Mouse (Mus musculus): ENCODE measurements around the gene Hoxa4. TPM values are rescaled to one million over a fixed set of nuclear protein-coding genes. Genes with fewer than 3 reads are reported as not detected.
A peak's percentile ranks its signal among the peaks of the same experiment; 100 is the strongest.

The Hoxa4 gene
- polyA plus RNA-seq, 1 experiment from 2014 or later = 8.8 TPM

- H3K36me3 ChIP-seq (ENCODE audit: control insufficient read depth, insufficient read depth, low read length) = no peaks in the 10 kb centered on the region
- H3K27me3 ChIP-seq (replicated peaks; ENCODE audit: control insufficient read depth, insufficient read depth, low read length) = peaks cover 18% of the 10 kb centered on the region
- peak overlapping the region; percentile 78 for H3K9ac ChIP-seq (ENCODE audit: low read depth, low read length)
- H3K27ac ChIP-seq (ENCODE audit: low read depth, low read length) = peak overlapping the region; percentile 83
- H3K4me3 ChIP-seq (ENCODE audit: low read length) = peak overlapping the region; percentile 67
- peak overlapping the region; percentile 80 for H3K4me2 ChIP-seq (ENCODE audit: low read length)
- H3K4me1 ChIP-seq (ENCODE audit: control insufficient read depth, insufficient read depth, low read depth, low read length) = peaks cover 10% of the 10 kb centered on the region
- peak; percentile 13; the same call in 1 of the 2 replicates for ATAC-seq
- H3K9me3 ChIP-seq (ENCODE audit: control insufficient read depth, low read length) = no peaks in the 10 kb centered on the region
- WGBS = 2% methylated on average over 12 of the region's 12 CpGs
Observed at GRCm38 (mm10) chr6:52159164-52159761, 32.3 kb downstream of the Hoxa4 start.

GRCm38 (mm10) chr6:52158276-52159051 is 33.1 kb downstream of the Hoxa4 start, which contains the start of gene Hoxa1:
Hoxa1 (minus strand) TSS chr6:52158317.
- Histone ChIP-seq H3K9me3 (ENCODE audit: control insufficient read depth, low read length) (no peaks in the 10 kb centered on the region), H3K4me1 (ENCODE audit: control insufficient read depth, insufficient read depth, low read depth, low read length) (peaks cover 10% of the 10 kb centered on the region), H3K9ac (ENCODE audit: low read depth, low read length) (peak within 1 kb of the TSS; percentile 78), H3K27me3 (replicated peaks; ENCODE audit: control insufficient read depth, insufficient read depth, low read length) (peaks cover 19% of the 10 kb centered on the region), H3K27ac (ENCODE audit: low read depth, low read length) (peak within 1 kb of the TSS; percentile 83), H3K36me3 (ENCODE audit: control insufficient read depth, insufficient read depth, low read length) (no peaks in the 10 kb centered on the region), H3K4me3 (ENCODE audit: low read length) (peak within 1 kb of the TSS; percentile 67), H3K4me2 (ENCODE audit: low read length) (peak within 1 kb of the TSS; percentile 80)
- peak; percentile 88 for ATAC-seq
- under 1% methylated on average over 48 of the region's 55 CpGs for WGBS

GRCm38 (mm10) chr6:52157466-52158275 is 33.9 kb downstream of the Hoxa4 start:
- ATAC-seq = peak; percentile 73; the same call in 1 of the 2 replicates
- H3K9ac ChIP-seq (ENCODE audit: low read depth, low read length) = peak overlapping the region; percentile 19; the same call in 1 of the 2 replicates
- H3K27me3 ChIP-seq (replicated peaks; ENCODE audit: control insufficient read depth, insufficient read depth, low read length) = peaks cover 21% of the 10 kb centered on the region

GRCm38 (mm10) chr6:52156551-52157200 is 34.9 kb downstream of the Hoxa4 start:
- peak overlapping the region; percentile 80 for H3K4me2 ChIP-seq (ENCODE audit: low read length)
- no peak overlapping the region for H3K9ac ChIP-seq (ENCODE audit: low read depth, low read length)
- ATAC-seq = no peak
- WGBS = 6% methylated on average over 20 of the region's 20 CpGs
- peaks cover 28% of the 10 kb centered on the region for H3K27me3 ChIP-seq (replicated peaks; ENCODE audit: control insufficient read depth, insufficient read depth, low read length)
- peaks cover 10% of the 10 kb centered on the region for H3K4me1 ChIP-seq (ENCODE audit: control insufficient read depth, insufficient read depth, low read depth, low read length)
- no peaks in the 10 kb centered on the region for H3K9me3 ChIP-seq (ENCODE audit: control insufficient read depth, low read length)
- no peak overlapping the region for H3K27ac ChIP-seq (ENCODE audit: low read depth, low read length)
- H3K36me3 ChIP-seq (ENCODE audit: control insufficient read depth, insufficient read depth, low read length) = no peaks in the 10 kb centered on the region
- H3K4me3 ChIP-seq (ENCODE audit: low read length) = peak overlapping the region; percentile 9; the same call in 1 of the 2 replicates

More at GRCm38 (mm10) chr6:52157466-52158275, 33.9 kb downstream of the Hoxa4 start:
- Histone ChIP-seq H3K4me3 (ENCODE audit: low read length) (peak overlapping the region; percentile 67), H3K27ac (ENCODE audit: low read depth, low read length) (no peak overlapping the region), H3K4me2 (ENCODE audit: low read length) (peak overlapping the region; percentile 80), H3K36me3 (ENCODE audit: control insufficient read depth, insufficient read depth, low read length) (no peaks in the 10 kb centered on the region), H3K4me1 (ENCODE audit: control insufficient read depth, insufficient read depth, low read depth, low read length) (peaks cover 10% of the 10 kb centered on the region), H3K9me3 (ENCODE audit: control insufficient read depth, low read length) (no peaks in the 10 kb centered on the region)
- WGBS = 2% methylated on average over 32 of the region's 32 CpGs

- Histone ChIP-seq H3K27ac (ENCODE audit: low read depth, low read length) (no peak overlapping the region), H3K4me3 (ENCODE audit: low read length) (no peak overlapping the region), H3K9me3 (ENCODE audit: control insufficient read depth, low read length) (no peaks in the 10 kb centered on the region), H3K4me2 (ENCODE audit: low read length) (no peak overlapping the region), H3K36me3 (ENCODE audit: control insufficient read depth, insufficient read depth, low read length) (no peaks in the 10 kb centered on the region), H3K9ac (ENCODE audit: low read depth, low read length) (no peak overlapping the region), H3K4me1 (ENCODE audit: control insufficient read depth, insufficient read depth, low read depth, low read length) (peaks cover 10% of the 10 kb centered on the region), H3K27me3 (replicated peaks; ENCODE audit: control insufficient read depth, insufficient read depth, low read length) (peaks cover 32% of the 10 kb centered on the region)
- ATAC-seq = no peak
- WGBS = 51% methylated on average over 3 of the region's 3 CpGs
Observed at GRCm38 (mm10) chr6:52155471-52155870, 36.1 kb downstream of the Hoxa4 start.

GRCm38 (mm10) chr6:52154044-52154443 is 37.5 kb downstream of the Hoxa4 start:
- WGBS = 27% methylated on average over 5 of the region's 5 CpGs
- no peak overlapping the region for H3K9ac ChIP-seq (ENCODE audit: low read depth, low read length)
- H3K27me3 ChIP-seq (replicated peaks; ENCODE audit: control insufficient read depth, insufficient read depth, low read length) = peaks cover 45% of the 10 kb centered on the region
- ATAC-seq = no peak
- H3K36me3 ChIP-seq (ENCODE audit: control insufficient read depth, insufficient read depth, low read length) = no peaks in the 10 kb centered on the region
- no peak overlapping the region for H3K4me2 ChIP-seq (ENCODE audit: low read length)
- H3K27ac ChIP-seq (ENCODE audit: low read depth, low read length) = no peak overlapping the region
- peaks cover 9% of the 10 kb centered on the region for H3K4me1 ChIP-seq (ENCODE audit: control insufficient read depth, insufficient read depth, low read depth, low read length)
- H3K4me3 ChIP-seq (ENCODE audit: low read length) = no peak overlapping the region
- H3K9me3 ChIP-seq (ENCODE audit: control insufficient read depth, low read length) = peaks cover 3% of the 10 kb centered on the region; the same call in 1 of the 2 replicates

- H3K27ac ChIP-seq (ENCODE audit: low read depth, low read length) = no peak overlapping the region
- peaks cover 3% of the 10 kb centered on the region; the same call in 1 of the 2 replicates for H3K9me3 ChIP-seq (ENCODE audit: control insufficient read depth, low read length)
- no peak for ATAC-seq
- no peak overlapping the region for H3K4me3 ChIP-seq (ENCODE audit: low read length)
- peaks cover 4% of the 10 kb centered on the region for H3K4me1 ChIP-seq (ENCODE audit: control insufficient read depth, insufficient read depth, low read depth, low read length)
- H3K36me3 ChIP-seq (ENCODE audit: control insufficient read depth, insufficient read depth, low read length) = no peaks in the 10 kb centered on the region
- 14% methylated on average over 6 of the region's 6 CpGs for WGBS
- no peak overlapping the region for H3K9ac ChIP-seq (ENCODE audit: low read depth, low read length)
- peaks cover 45% of the 10 kb centered on the region for H3K27me3 ChIP-seq (replicated peaks; ENCODE audit: control insufficient read depth, insufficient read depth, low read length)
- H3K4me2 ChIP-seq (ENCODE audit: low read length) = no peak overlapping the region
Observed at GRCm38 (mm10) chr6:52153270-52153669, 38.3 kb downstream of the Hoxa4 start.

- H3K27ac ChIP-seq (ENCODE audit: low read depth, low read length) = no peak overlapping the region
- peaks cover 48% of the 10 kb centered on the region for H3K27me3 ChIP-seq (replicated peaks; ENCODE audit: control insufficient read depth, insufficient read depth, low read length)
- ATAC-seq = no peak
- H3K4me3 ChIP-seq (ENCODE audit: low read length) = no peak overlapping the region
- H3K9ac ChIP-seq (ENCODE audit: low read depth, low read length) = no peak overlapping the region
- 12% methylated on average over 16 of the region's 16 CpGs for WGBS
- H3K4me1 ChIP-seq (ENCODE audit: control insufficient read depth, insufficient read depth, low read depth, low read length) = no peaks in the 10 kb centered on the region; the same call in 1 of the 2 replicates
- H3K4me2 ChIP-seq (ENCODE audit: low read length) = no peak overlapping the region
- no peaks in the 10 kb centered on the region for H3K36me3 ChIP-seq (ENCODE audit: control insufficient read depth, insufficient read depth, low read length)
- peaks cover 3% of the 10 kb centered on the region; the same call in 1 of the 2 replicates for H3K9me3 ChIP-seq (ENCODE audit: control insufficient read depth, low read length)
Observed at GRCm38 (mm10) chr6:52152226-52153193, 39.0 kb downstream of the Hoxa4 start.

Data from hindbrain, embryonic 16.5 days (tissue).